Mouse (Mus musculus) forebrain, postnatal 0 days (tissue): Measurements from ENCODE around the gene Spag6. TPM values are rescaled to one million over a fixed set of nuclear protein-coding genes. Genes with fewer than 3 reads are reported as not detected.
A peak's percentile ranks its signal among the peaks of the same experiment; 100 is the strongest.

Experiments
- ATAC-seq: fragments of 200-750 bp; cut with Nextera tagmentation; 2 replicates; pipeline ENCODE4 v1.8.0; 2017; ENCODE audit warnings: mild to moderate bottlenecking, moderate library complexity
- DNase-seq: peaks from one replicate; pipeline ENCODE4 v3.0.0-alpha.2; 2015
- H3K27ac ChIP-seq: fragments of 300-500 bp; sonication (generic); 2 replicates; pipeline ENCODE4 v1.5.1; 2014; ENCODE audit warnings: low read depth, mild to moderate bottlenecking, antibody characterized with exemption, low read length, moderate library complexity, mixed read lengths
- H3K27me3 ChIP-seq: fragments of 300-500 bp; sonication (generic); 2 replicates; pipeline ENCODE4 v1.6.1; 2014; ENCODE audit warnings: mild to moderate bottlenecking, low read length, mixed read lengths; ENCODE audit not compliant: insufficient read depth
- H3K36me3 ChIP-seq: fragments of 300-500 bp; sonication (generic); 2 replicates; pipeline ENCODE4 v1.6.1; 2014; ENCODE audit warnings: mild to moderate bottlenecking, moderate library complexity; ENCODE audit not compliant: insufficient read depth
- H3K4me1 ChIP-seq: fragments of 300-500 bp; sonication (generic); 2 replicates; pipeline ENCODE4 v1.6.1; 2014; ENCODE audit warnings: antibody characterized with exemption; ENCODE audit not compliant: insufficient read depth
- H3K4me2 ChIP-seq: fragments of 300-500 bp; sonication (generic); 2 replicates; pipeline ENCODE4 v1.6.1; 2014; ENCODE audit warnings: low read depth, mild to moderate bottlenecking, moderate library complexity
- H3K4me3 ChIP-seq: fragments of 300-500 bp; sonication (generic); 2 replicates; pipeline ENCODE4 v1.5.1; 2014; ENCODE audit warnings: low read depth, low read length, mixed read lengths
- H3K9ac ChIP-seq: fragments of 300-500 bp; sonication (generic); 2 replicates; pipeline ENCODE4 v1.6.1; 2014; ENCODE audit warnings: mild to moderate bottlenecking
- H3K9me3 ChIP-seq: fragments of 300-500 bp; sonication (generic); 2 replicates; pipeline ENCODE4 v1.6.1; 2016; ENCODE audit warnings: low read length
- CTCF ChIP-seq: sonication (generic); IDR thresholded peaks from 2 replicates; pipeline ENCODE4 v1.5.1; 2016; ENCODE audit warnings: antibody characterized with exemption, control low read depth, low read depth
- WGBS: fragments of 180-500 bp; shearing (Covaris S2); extraction: QIAGEN DNeasy Blood & Tissue Kit; methylation state at CpG from one replicate; pipeline ENCODE4 v1.1.7; 2014; 5-methylcytosine and 5-hydroxymethylcytosine counted together
- polyA plus RNA-seq: library from polyadenylated mRNA; unstranded; fragments of >200 nt; fragmentation: Nextera tagmentation; extraction: Ambion mirVana; gene quantifications from 2 replicates; pipeline ENCODE4 v1.2.1, GENCODE M21; 2015
- total RNA-seq: library from RNA; depleted of rRNA; stranded (reverse); fragments of >200 nt; gene quantifications from 2 replicates; pipeline ENCODE4 v1.2.3, GENCODE M21; 2014; rRNA removed

Gene Spag6
- total and polyA plus RNA-seq, 2 experiments from 2014 or later = 0.06 TPM; not detected in 1

GRCm38 (mm10) chr2:18779830-18780229, 86.0 kb downstream of the Spag6 start:
- TF ChIP-seq CTCF = no peak
- H3K9ac ChIP-seq = no peak overlapping the region
- no peak overlapping the region for H3K27ac ChIP-seq
- no peak overlapping the region for H3K4me3 ChIP-seq
- no peaks in the 10 kb centered on the region for H3K27me3 ChIP-seq
- no peak overlapping the region for H3K4me2 ChIP-seq
- 79% methylated on average over 3 of the region's 3 CpGs for WGBS
- DNase-seq (no peak), ATAC-seq (no peak)
- H3K36me3 ChIP-seq = no peaks in the 10 kb centered on the region
- no peaks in the 10 kb centered on the region for H3K9me3 ChIP-seq
- H3K4me1 ChIP-seq = no peaks in the 10 kb centered on the region

GRCm38 (mm10) chr2:18781296-18781695, 87.5 kb downstream of the Spag6 start:
- no peak for DNase-seq

GRCm38 (mm10) chr2:18794261-18794660, 100.4 kb downstream of the Spag6 start:
- H3K4me3 ChIP-seq = no peak overlapping the region

More at GRCm38 (mm10) chr2:18781296-18781695, 87.5 kb downstream of the Spag6 start:
- H3K9me3 ChIP-seq = no peaks in the 10 kb centered on the region
- WGBS = 56% methylated on average over 7 of the region's 7 CpGs
- no peak for TF ChIP-seq CTCF
- H3K9ac ChIP-seq = no peak overlapping the region
- no peaks in the 10 kb centered on the region for H3K4me1 ChIP-seq
- H3K4me3 ChIP-seq = no peak overlapping the region
- H3K27ac ChIP-seq = no peak overlapping the region
- no peak overlapping the region for H3K4me2 ChIP-seq
- H3K27me3 ChIP-seq = no peaks in the 10 kb centered on the region; the same call in 1 of the 2 replicates
- no peak for ATAC-seq
- H3K36me3 ChIP-seq = no peaks in the 10 kb centered on the region

GRCm38 (mm10) chr2:18797776-18798175, 103.9 kb downstream of the Spag6 start:
- H3K4me1 ChIP-seq = peaks cover 10% of the 10 kb centered on the region
- H3K27me3 ChIP-seq = 0 out of 2 replicates have a peak, but pooled peaks cover 6% of the 10 kb centered on the region
- H3K36me3 ChIP-seq = no peaks in the 10 kb centered on the region
- DNase-seq (peak; percentile 17), ATAC-seq (no peak)
- no peak overlapping the region for H3K4me3 ChIP-seq
- H3K27ac ChIP-seq = no peak overlapping the region
- no peak overlapping the region for H3K4me2 ChIP-seq
- H3K9me3 ChIP-seq = no peaks in the 10 kb centered on the region
- WGBS = 17% methylated on average over 8 of the region's 8 CpGs
- H3K9ac ChIP-seq = no peak overlapping the region
- TF ChIP-seq CTCF = no peak

More at GRCm38 (mm10) chr2:18794261-18794660, 100.4 kb downstream of the Spag6 start:
- no peak for TF ChIP-seq CTCF
- Histone ChIP-seq H3K4me1 (no peaks in the 10 kb centered on the region), H3K4me2 (no peak overlapping the region), H3K27me3 (no peaks in the 10 kb centered on the region), H3K27ac (no peak overlapping the region), H3K36me3 (no peaks in the 10 kb centered on the region), H3K9me3 (no peaks in the 10 kb centered on the region), H3K9ac (no peak overlapping the region)
- WGBS = 66% methylated on average over 4 of the region's 4 CpGs
- ATAC-seq = no peak
- DNase-seq = no peak

DNA sequence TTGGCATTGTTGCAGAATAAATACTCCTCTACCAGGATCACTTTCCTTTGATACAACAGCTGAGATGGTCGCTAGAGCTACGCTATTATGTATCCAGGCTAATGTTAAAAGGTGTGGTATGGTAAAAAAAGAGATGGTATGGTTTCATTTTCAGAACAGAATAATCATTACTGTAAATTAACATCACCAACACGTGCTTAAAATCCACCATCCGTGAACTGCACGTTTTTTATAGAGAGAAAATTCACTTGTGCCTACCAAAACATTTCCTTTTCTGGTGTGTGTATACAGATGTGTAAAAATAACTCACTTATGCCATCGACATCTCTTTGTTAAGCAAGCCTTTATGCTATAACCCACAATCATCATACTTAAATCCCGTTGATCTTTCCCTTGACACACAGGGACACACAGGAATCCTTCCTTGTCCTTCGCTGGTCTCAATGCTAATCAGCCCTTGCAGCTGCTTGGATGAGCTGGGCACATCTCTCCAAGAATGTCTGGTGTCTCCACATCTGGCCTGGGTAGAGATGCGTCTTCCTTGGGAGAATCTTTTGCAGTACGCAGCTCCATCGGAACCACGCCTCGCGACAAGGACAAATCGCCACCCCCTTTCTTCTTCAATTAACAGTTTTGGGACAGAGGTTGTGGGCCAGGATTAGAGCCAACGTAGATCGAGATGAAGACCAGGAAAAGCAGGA, 105.6 kb downstream of the Spag6 start:
- ATAC-seq = peak; percentile 60
- no peak for DNase-seq
- 11% methylated on average over 17 of the region's 17 CpGs for WGBS

More for the DNA sequence above, 105.6 kb downstream of the Spag6 start:
- no peak for TF ChIP-seq CTCF
- Histone ChIP-seq H3K9me3 (no peaks in the 10 kb centered on the region), H3K36me3 (no peaks in the 10 kb centered on the region), H3K4me3 (peak overlapping the region; percentile 52), H3K27ac (peak overlapping the region; percentile 78), H3K9ac (peak overlapping the region; percentile 66), H3K4me1 (peaks cover 10% of the 10 kb centered on the region), H3K4me2 (peak overlapping the region; percentile 87), H3K27me3 (0 out of 2 replicates have a peak, but pooled peaks cover 6% of the 10 kb centered on the region)

Other genes with a start within 250 kb of the Spag6 start
- gene Commd3, start 21.6 kb upstream of the Spag6 start, total RNA-seq = 164 and 184 TPM in 2 replicates
- gene Commd3, start 21.6 kb upstream of the Spag6 start, polyA plus RNA-seq = 256 and 334 TPM in 2 replicates
- 92.2 and 94.7 TPM in 2 replicates for gene Bmi1, start 17.0 kb upstream of the Spag6 start, total RNA-seq
- gene Bmi1, start 17.0 kb upstream of the Spag6 start, polyA plus RNA-seq = 17.4 and 21.4 TPM in 2 replicates